Mouse (Mus musculus) olfactory bulb, adult 2 months (tissue): ENCODE measurements at regions not wholly inside any gene's neighbourhood (a gene's known extent, or its start where the extent isn't known, plus 50 kb on each side); places are given as distances from the start of the nearest gene placed in this dataset.

Source experiments
- CTCF ChIP-seq: fragments of 200-500 bp; IDR thresholded peaks from 2 replicates; pipeline ENCODE4 v1.5.1; 2012; ENCODE audit warnings: low read depth, mild to moderate bottlenecking, low read length, moderate library complexity; ENCODE audit not compliant: insufficient read depth
- POLR2A ChIP-seq: fragments of 200-500 bp; IDR thresholded peaks from 2 replicates; pipeline ENCODE4 v1.6.1; 2012; ENCODE audit warnings: mild to moderate bottlenecking, low read depth, low read length, moderate library complexity; ENCODE audit not compliant: insufficient read depth

DNA sequence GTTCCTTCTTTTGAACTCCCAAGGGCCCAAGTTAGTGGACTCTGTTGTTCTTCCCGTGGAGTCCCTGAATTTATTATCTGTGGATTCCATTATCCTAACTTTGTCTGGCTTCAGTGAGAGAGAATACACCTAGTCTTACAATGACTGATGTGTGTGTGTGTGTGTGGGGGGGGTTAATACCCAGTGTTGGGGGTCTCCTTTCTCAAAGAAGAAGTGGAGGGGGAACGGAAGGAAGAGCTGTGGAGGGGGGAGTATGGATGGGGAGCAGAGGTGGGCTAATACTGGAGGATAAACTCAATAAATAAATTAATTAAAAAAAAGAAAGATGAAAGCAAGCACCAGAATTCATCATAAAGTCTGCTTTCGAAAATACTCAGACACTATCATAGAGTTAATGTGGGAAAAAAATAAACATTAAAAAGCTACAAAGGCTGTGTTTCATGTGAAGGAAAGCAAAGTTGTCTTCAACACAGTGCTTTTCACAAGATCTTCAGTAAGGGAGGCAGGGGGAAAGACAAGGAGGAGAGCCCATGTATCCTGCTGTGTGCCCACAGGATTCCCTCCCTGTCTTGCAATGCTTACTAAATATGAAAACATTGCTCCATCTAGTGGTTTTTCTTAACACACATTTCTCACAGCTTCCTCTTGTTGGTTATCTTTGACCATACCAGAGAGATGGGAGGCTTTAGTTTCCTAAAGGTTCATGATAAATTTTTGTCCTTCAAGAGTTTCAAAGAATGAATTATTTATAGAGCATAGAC is 173.4 kb upstream of the A1bg start:
- TF ChIP-seq POLR2A = no peak
- TF ChIP-seq CTCF = no peak
